Mouse (Mus musculus): ENCODE results near the gene Gm128.

GRCm38 (mm10) chr3:95289419-95289818, 48.0 kb upstream of the Gm128 start:
- TF ChIP-seq CTCF (IDR thresholded peaks at IDR 0.05; ENCODE audit: low read depth), result no peak
- no peak for TF ChIP-seq EP300 (IDR thresholded peaks at IDR 0.05; ENCODE audit: low read depth)

Data from liver, postnatal 0 days (tissue).